Mouse (Mus musculus) midbrain, embryonic 15.5 days (tissue): ENCODE data around the gene Zfp704. TPM values are rescaled to one million over a fixed set of nuclear protein-coding genes. Genes with fewer than 3 reads are reported as not detected.

ENCODE experiments used
- ATAC-seq: fragments of 200-750 bp; cut with Nextera tagmentation; replicated peaks from 2 replicates; pipeline ENCODE4 v1.8.0; 2017; ENCODE audit warnings: moderate TSS enrichment
- H3K27ac ChIP-seq: fragments of 300-500 bp; sonication (generic); 2 replicates; pipeline ENCODE4 v1.5.1; 2015; ENCODE audit warnings: mild to moderate bottlenecking, inconsistent platforms
- H3K27me3 ChIP-seq: fragments of 300-500 bp; sonication (generic); replicated peaks from 2 replicates; pipeline ENCODE4 v1.6.1; 2015; ENCODE audit warnings: inconsistent platforms
- H3K36me3 ChIP-seq: fragments of 300-500 bp; sonication (generic); replicated peaks from 2 replicates; pipeline ENCODE4 v1.6.1; 2015; ENCODE audit warnings: inconsistent platforms
- H3K4me1 ChIP-seq: fragments of 300-500 bp; sonication (generic); 2 replicates; pipeline ENCODE4 v1.6.1; 2015; ENCODE audit warnings: inconsistent platforms
- H3K4me2 ChIP-seq: fragments of 300-500 bp; sonication (generic); 2 replicates; pipeline ENCODE4 v1.6.1; 2015; ENCODE audit warnings: inconsistent platforms, mild to moderate bottlenecking, moderate library complexity
- H3K4me3 ChIP-seq: fragments of 300-500 bp; sonication (generic); 2 replicates; pipeline ENCODE4 v1.5.1; 2015; ENCODE audit warnings: mild to moderate bottlenecking, inconsistent platforms
- H3K9ac ChIP-seq: fragments of 300-500 bp; sonication (generic); 2 replicates; pipeline ENCODE4 v1.6.1; 2015; ENCODE audit warnings: mild to moderate bottlenecking, inconsistent platforms
- H3K9me3 ChIP-seq: fragments of 300-500 bp; sonication (generic); 2 replicates; pipeline ENCODE4 v1.6.1; 2016; ENCODE audit warnings: inconsistent platforms
- WGBS: fragments of 180-500 bp; shearing (Covaris S2); methylation state at CpG from one replicate; pipeline ENCODE4 v1.1.7; 2015; ENCODE audit warnings: mixed read lengths; 5-methylcytosine and 5-hydroxymethylcytosine counted together
- polyA plus RNA-seq: library from polyadenylated mRNA; unstranded; fragments of >200 nt; fragmentation: Nextera tagmentation; extraction: Ambion mirVana; gene quantifications from 2 replicates; pipeline ENCODE4 v1.2.1, GENCODE M21; 2015

The Zfp704 gene
- polyA plus RNA-seq, 1 experiment from 2014 or later: 13.8 TPM

- Histone ChIP-seq H3K27me3 (no peaks in the 10 kb centered on the region), H3K4me1 (peaks cover 37% of the 10 kb centered on the region), H3K9ac (no peak overlapping the region), H3K36me3 (no peaks in the 10 kb centered on the region), H3K27ac (peak overlapping the region; percentile 54), H3K4me2 (no peak overlapping the region), H3K9me3 (no peaks in the 10 kb centered on the region), H3K4me3 (no peak overlapping the region)
- ATAC-seq: no peak
- 37% methylated on average over 7 of the region's 7 CpGs for WGBS
Measured at GRCm38 (mm10) chr3:9520728-9521054, 89.2 kb downstream of the Zfp704 start.

DNA sequence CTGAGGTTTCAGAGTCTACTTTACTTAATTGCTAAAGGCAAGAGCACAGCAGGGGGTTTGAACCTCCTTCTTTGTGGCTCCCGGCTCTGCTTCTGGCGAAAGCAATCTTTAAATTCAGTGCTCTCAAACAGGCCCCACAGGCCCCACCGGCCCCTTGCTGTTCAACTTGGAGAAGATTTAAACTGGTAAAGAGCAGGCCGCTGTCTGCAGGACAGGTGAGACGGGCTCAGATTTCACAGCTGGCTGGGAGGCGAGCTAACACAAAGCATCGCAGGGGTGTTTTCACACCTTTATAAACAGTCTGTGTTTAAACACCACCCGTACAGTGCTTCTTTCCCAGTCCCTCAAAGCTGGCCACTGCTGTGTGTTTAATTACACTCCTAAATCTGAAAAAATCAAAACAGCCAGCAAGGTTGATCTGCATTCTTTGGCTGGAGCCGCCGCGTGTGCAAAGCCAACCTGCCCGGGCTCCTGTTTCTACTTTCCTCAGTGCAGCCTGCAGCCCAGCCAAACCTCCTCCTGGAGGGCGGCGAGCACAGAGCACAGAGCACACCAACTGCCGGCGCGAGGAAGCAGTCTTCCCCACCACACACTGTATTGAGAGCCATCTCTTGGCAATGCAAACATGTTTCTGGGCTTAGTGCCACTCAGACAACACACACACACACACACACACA is 89.7 kb downstream of the Zfp704 start:
- H3K4me1 ChIP-seq: peaks cover 37% of the 10 kb centered on the region
- peak overlapping the region; percentile 11 for H3K4me2 ChIP-seq
- 7% methylated on average over 17 of the region's 17 CpGs for whole genome bisulfite sequencing
- H3K9me3 ChIP-seq: no peaks in the 10 kb centered on the region
- H3K4me3 ChIP-seq: no peak overlapping the region
- H3K36me3 ChIP-seq: no peaks in the 10 kb centered on the region
- H3K27ac ChIP-seq: peak overlapping the region; percentile 54
- ATAC-seq: peak; percentile 87
- no peaks in the 10 kb centered on the region for H3K27me3 ChIP-seq
- no peak overlapping the region for H3K9ac ChIP-seq

DNA sequence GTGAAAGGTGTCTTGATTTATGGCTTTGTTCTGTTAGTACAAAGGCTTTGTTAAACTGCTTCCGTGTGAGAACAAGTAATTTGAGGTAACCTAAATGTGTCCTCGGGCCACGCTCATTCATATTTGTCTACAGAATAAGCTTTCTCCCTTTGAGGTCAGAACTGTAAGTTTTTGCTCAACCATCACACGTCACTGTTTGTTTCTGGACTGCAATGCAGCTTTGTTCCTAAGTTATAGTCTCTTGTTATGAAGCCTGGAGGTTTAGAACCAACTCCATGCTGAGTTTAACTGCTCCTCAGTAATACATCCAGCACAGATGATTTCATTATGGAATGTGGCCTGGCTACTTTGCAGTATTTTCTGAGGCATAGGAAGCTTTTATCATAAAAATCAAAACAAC is 90.4 kb downstream of the Zfp704 start:
- no peak overlapping the region for H3K4me3 ChIP-seq
- no peak overlapping the region for H3K9ac ChIP-seq
- H3K36me3 ChIP-seq: no peaks in the 10 kb centered on the region
- no peaks in the 10 kb centered on the region for H3K27me3 ChIP-seq
- WGBS: 54% methylated on average over 4 of the region's 4 CpGs
- H3K9me3 ChIP-seq: no peaks in the 10 kb centered on the region
- H3K27ac ChIP-seq: peak overlapping the region; percentile 34; the same call in 1 of the 2 replicates
- no peak overlapping the region for H3K4me2 ChIP-seq
- no peak for ATAC-seq
- peaks cover 37% of the 10 kb centered on the region for H3K4me1 ChIP-seq

DNA sequence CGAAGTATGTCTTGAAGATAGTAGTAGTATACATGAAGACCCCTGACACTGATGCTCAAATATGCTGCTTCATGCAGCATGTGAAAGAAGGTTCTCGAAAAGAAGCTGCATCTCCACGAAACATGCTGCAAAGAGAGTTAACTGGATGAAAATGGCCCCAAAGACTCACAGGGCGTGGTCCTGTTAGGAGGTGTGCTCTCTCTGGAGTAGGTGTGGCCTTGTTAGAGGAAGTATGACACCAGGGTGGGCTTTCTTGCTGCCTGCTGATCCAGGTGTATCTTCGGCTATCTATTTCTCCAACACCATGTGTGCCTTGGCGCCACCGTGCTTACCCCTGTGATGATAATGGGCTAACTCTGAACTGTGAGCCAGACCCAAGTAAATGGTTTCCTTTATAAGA is 90.9 kb downstream of the Zfp704 start:
- ATAC-seq: no peak
- Histone ChIP-seq H3K4me3 (no peak overlapping the region), H3K27ac (peak overlapping the region; percentile 34; the same call in 1 of the 2 replicates), H3K9ac (no peak overlapping the region), H3K9me3 (no peaks in the 10 kb centered on the region), H3K27me3 (no peaks in the 10 kb centered on the region), H3K4me1 (peaks cover 38% of the 10 kb centered on the region), H3K4me2 (no peak overlapping the region), H3K36me3 (no peaks in the 10 kb centered on the region)
- 95% methylated on average over 7 of the region's 7 CpGs for WGBS

DNA sequence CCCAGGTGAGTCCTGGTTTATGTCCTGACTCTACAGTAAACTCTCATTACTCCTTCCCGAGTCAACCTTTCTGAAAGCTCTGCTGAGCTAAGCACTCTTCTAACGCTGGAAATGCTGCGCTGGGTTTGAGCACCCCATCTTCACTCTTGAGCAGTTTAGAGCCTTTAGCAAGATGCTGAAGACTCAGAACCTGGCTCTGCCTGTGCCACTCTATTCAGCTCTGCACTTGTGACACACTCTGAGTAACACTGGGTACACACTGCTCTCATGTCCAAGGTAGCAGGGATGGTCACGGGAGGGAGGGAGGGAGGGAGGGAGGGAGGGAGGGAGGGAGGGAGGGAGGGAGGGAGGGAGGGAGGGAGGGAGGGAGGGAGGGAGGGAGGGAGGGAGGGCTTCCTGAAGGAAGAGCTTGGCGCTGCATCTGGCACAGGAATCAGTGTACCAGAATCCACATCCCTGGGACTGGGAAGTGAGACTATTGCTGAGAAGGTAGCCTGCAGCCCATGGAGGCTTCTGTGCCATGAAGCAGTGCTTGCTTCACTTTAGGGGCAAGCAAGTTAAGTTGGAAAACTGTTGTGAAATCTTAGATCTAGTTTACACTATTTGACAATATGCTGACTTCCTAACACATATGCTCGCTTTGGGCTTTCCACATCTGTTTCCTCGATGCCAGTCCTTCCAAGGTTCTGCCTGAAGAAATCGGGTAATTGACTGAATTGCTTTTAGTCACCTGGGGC is 93.6 kb downstream of the Zfp704 start:
- H3K9me3 ChIP-seq: no peaks in the 10 kb centered on the region

GRCm38 (mm10) chr3:9515527-9515926 is 94.4 kb downstream of the Zfp704 start:
- ATAC-seq: no peak
- WGBS: 80% methylated on average over 8 of the region's 8 CpGs
- no peak overlapping the region for H3K9ac ChIP-seq

More for the DNA sequence above, 93.6 kb downstream of the Zfp704 start:
- H3K36me3 ChIP-seq: no peaks in the 10 kb centered on the region
- WGBS: 79% methylated on average over 7 of the region's 8 CpGs
- peaks cover 29% of the 10 kb centered on the region for H3K4me1 ChIP-seq
- H3K4me3 ChIP-seq: no peak overlapping the region
- H3K9ac ChIP-seq: no peak overlapping the region
- H3K27ac ChIP-seq: no peak overlapping the region
- ATAC-seq: no peak
- H3K27me3 ChIP-seq: no peaks in the 10 kb centered on the region
- H3K4me2 ChIP-seq: no peak overlapping the region

GRCm38 (mm10) chr3:9513703-9514110 is 96.2 kb downstream of the Zfp704 start:
- Histone ChIP-seq H3K36me3 (no peaks in the 10 kb centered on the region), H3K27ac (no peak overlapping the region), H3K4me1 (peaks cover 8% of the 10 kb centered on the region), H3K9me3 (no peaks in the 10 kb centered on the region), H3K27me3 (no peaks in the 10 kb centered on the region; the same call in 1 of the 2 replicates), H3K4me2 (no peak overlapping the region), H3K9ac (no peak overlapping the region), H3K4me3 (no peak overlapping the region)
- peak; percentile 51; the same call in 1 of the 2 replicates for ATAC-seq
- WGBS: 13% methylated on average over 7 of the region's 7 CpGs

More at GRCm38 (mm10) chr3:9515527-9515926, 94.4 kb downstream of the Zfp704 start:
- Histone ChIP-seq H3K27me3 (no peaks in the 10 kb centered on the region), H3K9me3 (no peaks in the 10 kb centered on the region), H3K4me3 (no peak overlapping the region), H3K4me2 (no peak overlapping the region), H3K4me1 (peaks cover 23% of the 10 kb centered on the region), H3K36me3 (no peaks in the 10 kb centered on the region), H3K27ac (no peak overlapping the region)

- H3K4me1 ChIP-seq: peaks cover 8% of the 10 kb centered on the region
- H3K27ac ChIP-seq: no peak overlapping the region
- no peak overlapping the region for H3K9ac ChIP-seq
- no peaks in the 10 kb centered on the region for H3K9me3 ChIP-seq
- peaks cover 2% of the 10 kb centered on the region; the same call in 1 of the 2 replicates for H3K27me3 ChIP-seq
- WGBS: 94% methylated on average over 10 of the region's 10 CpGs
- H3K4me2 ChIP-seq: no peak overlapping the region
- ATAC-seq: no peak
- H3K4me3 ChIP-seq: no peak overlapping the region
- no peaks in the 10 kb centered on the region for H3K36me3 ChIP-seq
Measured at GRCm38 (mm10) chr3:9512199-9512598, 97.7 kb downstream of the Zfp704 start.

DNA sequence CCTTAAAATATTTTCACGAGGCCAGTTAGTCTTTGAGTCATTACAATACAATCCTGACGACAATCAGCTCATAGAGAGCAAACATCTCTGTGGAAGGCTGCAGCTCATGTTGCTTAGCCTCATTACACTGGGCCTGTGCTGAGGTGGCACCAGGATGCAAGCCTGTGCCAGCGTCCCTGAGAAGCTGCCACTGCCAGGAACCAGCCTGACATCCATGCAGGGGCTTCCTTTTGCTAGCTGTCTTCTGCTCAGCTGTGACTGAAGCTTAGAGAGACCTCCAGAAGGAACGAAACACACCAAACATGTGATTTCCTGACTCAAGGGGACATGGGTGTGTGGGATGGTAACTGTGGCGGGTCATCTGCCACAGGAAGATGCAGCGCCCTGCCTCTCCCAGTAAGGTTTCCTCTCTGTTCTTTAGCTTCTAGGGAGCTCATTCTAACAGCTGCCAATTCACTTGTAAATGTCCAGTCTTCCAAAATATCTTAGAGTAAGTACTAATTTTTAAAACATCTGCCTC is 104.1 kb downstream of the Zfp704 start:
- Histone ChIP-seq H3K4me2 (no peak overlapping the region), H3K4me1 (peaks cover 5% of the 10 kb centered on the region), H3K27me3 (peaks cover 2% of the 10 kb centered on the region; the same call in 1 of the 2 replicates), H3K36me3 (no peaks in the 10 kb centered on the region), H3K27ac (no peak overlapping the region), H3K9ac (no peak overlapping the region), H3K9me3 (no peaks in the 10 kb centered on the region), H3K4me3 (no peak overlapping the region)
- ATAC-seq: no peak
- WGBS: 79% methylated on average over 6 of the region's 6 CpGs

- Histone ChIP-seq H3K27me3 (0 out of 2 replicates have a peak, but pooled peaks cover 2% of the 10 kb centered on the region), H3K4me2 (no peak overlapping the region), H3K36me3 (no peaks in the 10 kb centered on the region), H3K9me3 (no peaks in the 10 kb centered on the region), H3K4me1 (peaks cover 16% of the 10 kb centered on the region), H3K9ac (no peak overlapping the region), H3K4me3 (no peak overlapping the region), H3K27ac (no peak overlapping the region)
- WGBS: 91% methylated on average over 4 of the region's 4 CpGs
- no peak for ATAC-seq
Measured at GRCm38 (mm10) chr3:9504371-9504770, 105.5 kb downstream of the Zfp704 start.

DNA sequence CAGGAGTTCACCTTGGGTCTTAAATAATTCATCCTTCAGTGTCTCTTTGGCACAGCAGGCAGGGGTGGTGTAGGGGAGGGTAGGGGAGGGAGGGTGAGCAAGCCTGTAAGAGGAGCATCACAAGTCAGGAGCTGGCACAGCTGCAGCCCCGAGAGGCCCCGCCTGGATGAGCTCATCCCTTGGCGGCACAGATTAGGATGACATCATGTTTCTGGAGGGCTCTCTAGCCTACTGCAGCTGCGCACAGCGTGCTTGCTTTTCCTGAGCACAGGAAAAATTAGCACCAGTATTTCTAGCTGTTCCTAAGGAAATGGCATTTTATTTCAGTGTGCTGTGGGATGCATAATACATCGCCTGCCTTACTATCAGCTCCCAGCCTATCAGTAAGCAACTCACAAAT is 109.2 kb downstream of the Zfp704 start:
- no peaks in the 10 kb centered on the region for H3K27me3 ChIP-seq
- peaks cover 22% of the 10 kb centered on the region for H3K4me1 ChIP-seq
- WGBS: 5% methylated on average over 6 of the region's 6 CpGs
- no peak overlapping the region for H3K9ac ChIP-seq
- H3K27ac ChIP-seq: peak overlapping the region; percentile 74
- ATAC-seq: peak; percentile 98
- peak overlapping the region; percentile 25 for H3K4me2 ChIP-seq
- H3K36me3 ChIP-seq: no peaks in the 10 kb centered on the region
- H3K9me3 ChIP-seq: no peaks in the 10 kb centered on the region
- no peak overlapping the region for H3K4me3 ChIP-seq

- H3K27ac ChIP-seq: peak overlapping the region; percentile 74
- peaks cover 22% of the 10 kb centered on the region for H3K4me1 ChIP-seq
- no peaks in the 10 kb centered on the region for H3K27me3 ChIP-seq
- H3K4me2 ChIP-seq: peak overlapping the region; percentile 25
- no peak overlapping the region for H3K4me3 ChIP-seq
- H3K36me3 ChIP-seq: no peaks in the 10 kb centered on the region
- ATAC-seq: peak; percentile 62
- H3K9me3 ChIP-seq: no peaks in the 10 kb centered on the region
- H3K9ac ChIP-seq: no peak overlapping the region
- WGBS: 34% methylated on average over 8 of the region's 8 CpGs
Measured at GRCm38 (mm10) chr3:9499994-9500553, 109.8 kb downstream of the Zfp704 start.
